Mouse (Mus musculus) hindbrain, embryonic 16.5 days (tissue): ENCODE results near the gene Cabp4. TPM values are rescaled to one million over a fixed set of nuclear protein-coding genes. Genes with fewer than 3 reads are reported as not detected.

Source experiments
- ATAC-seq: fragments of 200-750 bp; cut with Nextera tagmentation; 2 replicates; pipeline ENCODE4 v1.8.0; 2017; ENCODE audit warnings: moderate TSS enrichment, moderate library complexity
- H3K27ac ChIP-seq: fragments of 300-500 bp; sonication (generic); 2 replicates; pipeline ENCODE4 v1.5.1; 2014; ENCODE audit warnings: low read depth, mild to moderate bottlenecking, control low read depth, low read length, moderate library complexity
- H3K27me3 ChIP-seq: fragments of 300-500 bp; sonication (generic); replicated peaks from 2 replicates; pipeline ENCODE4 v1.6.1; 2014; ENCODE audit warnings: low read length; ENCODE audit not compliant: control insufficient read depth, insufficient read depth
- H3K36me3 ChIP-seq: fragments of 300-500 bp; sonication (generic); 2 replicates; pipeline ENCODE4 v1.6.1; 2014; ENCODE audit warnings: mild to moderate bottlenecking, low read length, moderate library complexity, mixed read lengths; ENCODE audit not compliant: control insufficient read depth, insufficient read depth
- H3K4me1 ChIP-seq: fragments of 300-500 bp; sonication (generic); 2 replicates; pipeline ENCODE4 v1.6.1; 2014; ENCODE audit warnings: low read depth, low read length; ENCODE audit not compliant: control insufficient read depth, insufficient read depth
- H3K4me2 ChIP-seq: fragments of 300-500 bp; sonication (generic); 2 replicates; pipeline ENCODE4 v1.6.1; 2014; ENCODE audit warnings: mild to moderate bottlenecking, low read length, control low read depth, moderate library complexity
- H3K4me3 ChIP-seq: fragments of 300-500 bp; sonication (generic); 2 replicates; pipeline ENCODE4 v1.5.1; 2014; ENCODE audit warnings: mild to moderate bottlenecking, low read length, control low read depth, moderate library complexity
- H3K9ac ChIP-seq: fragments of 300-500 bp; sonication (generic); 2 replicates; pipeline ENCODE4 v1.6.1; 2014; ENCODE audit warnings: low read depth, mild to moderate bottlenecking, control low read depth, low read length, moderate library complexity
- H3K9me3 ChIP-seq: fragments of 300-500 bp; sonication (generic); 2 replicates; pipeline ENCODE4 v1.6.1; 2014; ENCODE audit warnings: mild to moderate bottlenecking, low read length, moderate library complexity; ENCODE audit not compliant: control insufficient read depth
- WGBS: fragments of 180-500 bp; shearing (Covaris S2); extraction: QIAGEN DNeasy Blood & Tissue Kit; methylation state at CpG from one replicate; pipeline ENCODE4 v1.1.7; 2014; 5-methylcytosine and 5-hydroxymethylcytosine counted together
- polyA plus RNA-seq: library from polyadenylated mRNA; unstranded; fragments of >200 nt; fragmentation: Nextera tagmentation; extraction: Ambion mirVana; gene quantifications from 2 replicates; pipeline ENCODE4 v1.2.1, GENCODE M21; 2015

Cabp4 gene
- polyA plus RNA-seq, 1 experiment from 2014 or later, result 0.24 TPM

DNA sequence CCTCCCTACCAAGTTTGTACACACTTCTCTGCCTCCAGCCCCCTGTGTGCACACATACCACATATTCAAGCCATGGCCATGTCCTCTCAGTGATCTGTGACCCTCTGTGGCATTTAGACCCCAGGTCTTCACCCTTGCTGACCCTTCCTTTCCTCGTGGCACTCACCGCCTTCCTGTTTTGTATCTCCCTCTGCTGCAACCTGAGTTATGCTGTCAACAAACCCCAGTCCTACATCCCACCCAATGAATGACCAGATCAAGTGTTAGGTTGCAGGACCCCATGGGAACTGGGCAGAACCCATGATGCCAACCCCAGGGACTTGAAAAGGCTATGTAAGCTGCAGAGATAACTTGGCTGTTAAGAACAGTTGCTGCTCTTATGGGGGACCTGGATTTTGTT, 41.8 kb downstream of the Cabp4 start:
- Histone ChIP-seq H3K9ac (no peak overlapping the region), H3K27me3 (no peaks in the 10 kb centered on the region), H3K4me2 (peak overlapping the region; percentile 78), H3K9me3 (no peaks in the 10 kb centered on the region), H3K27ac (no peak overlapping the region), H3K4me1 (peaks cover 42% of the 10 kb centered on the region), H3K4me3 (peak overlapping the region; percentile 67; the same call in 1 of the 2 replicates), H3K36me3 (peaks cover 8% of the 10 kb centered on the region; the same call in 1 of the 2 replicates)
- WGBS, result 75% methylated on average over 2 of the region's 2 CpGs
- ATAC-seq, result no peak

DNA sequence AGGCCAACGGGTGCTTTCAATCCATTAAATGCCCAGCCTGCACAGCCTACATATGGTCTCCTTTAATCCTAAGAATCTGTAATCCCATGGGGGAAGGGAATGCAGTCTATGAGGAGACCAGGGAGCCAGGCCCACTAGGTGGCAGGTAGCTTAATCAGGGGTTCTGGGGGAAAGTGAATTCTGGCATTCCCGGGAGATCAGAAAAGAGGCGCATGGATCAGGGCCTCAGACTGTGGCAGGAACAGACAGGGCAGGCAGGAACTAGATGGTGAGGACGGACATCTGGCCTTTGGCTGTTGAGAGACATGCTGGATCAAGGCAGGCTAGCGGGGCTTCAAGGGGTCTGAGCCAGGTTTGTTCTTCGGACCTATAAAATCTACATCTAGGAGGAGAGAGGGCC, 42.4 kb downstream of the Cabp4 start:
- Histone ChIP-seq H3K4me2 (peak overlapping the region; percentile 78), H3K27me3 (no peaks in the 10 kb centered on the region), H3K9ac (peak overlapping the region; percentile 80), H3K9me3 (no peaks in the 10 kb centered on the region), H3K4me3 (peak overlapping the region; percentile 67), H3K27ac (peak overlapping the region; percentile 70; the same call in 1 of the 2 replicates), H3K4me1 (peaks cover 43% of the 10 kb centered on the region), H3K36me3 (peaks cover 4% of the 10 kb centered on the region; the same call in 1 of the 2 replicates)
- ATAC-seq, result no peak
- 55% methylated on average over 6 of the region's 6 CpGs for WGBS

DNA sequence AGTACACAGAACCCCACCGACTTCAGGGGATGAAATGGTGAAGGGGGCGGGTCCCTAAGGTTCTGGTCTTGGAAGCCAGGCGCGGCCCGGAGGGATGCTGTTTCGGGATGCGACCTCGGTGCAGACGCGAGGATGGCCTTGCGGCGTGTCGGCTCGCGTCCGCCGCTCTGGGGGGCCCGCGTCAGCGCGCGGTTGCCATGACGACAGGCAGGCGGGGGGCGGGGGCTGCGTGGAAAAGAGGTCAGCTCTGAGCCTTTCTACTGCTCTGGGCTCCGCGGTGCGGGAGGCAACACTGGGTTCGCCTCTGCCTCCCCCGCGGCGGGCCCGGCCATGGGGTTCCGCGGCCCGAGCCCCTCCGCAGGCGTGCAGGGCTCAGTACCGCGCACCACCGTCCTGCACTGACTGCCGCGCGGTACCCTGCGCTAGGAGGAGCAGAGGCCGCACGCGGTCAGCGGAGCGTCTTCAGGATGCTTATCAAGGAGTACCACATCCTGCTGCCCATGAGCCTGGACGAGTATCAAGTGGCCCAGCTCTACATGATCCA, 43.0 kb downstream of the Cabp4 start:
- 0 out of 2 replicates have a peak, but pooled peaks have one; percentile 2 for ATAC-seq
- under 1% methylated on average over 29 of the region's 52 CpGs for WGBS
- H3K4me1 ChIP-seq, result peaks cover 49% of the 10 kb centered on the region

DNA sequence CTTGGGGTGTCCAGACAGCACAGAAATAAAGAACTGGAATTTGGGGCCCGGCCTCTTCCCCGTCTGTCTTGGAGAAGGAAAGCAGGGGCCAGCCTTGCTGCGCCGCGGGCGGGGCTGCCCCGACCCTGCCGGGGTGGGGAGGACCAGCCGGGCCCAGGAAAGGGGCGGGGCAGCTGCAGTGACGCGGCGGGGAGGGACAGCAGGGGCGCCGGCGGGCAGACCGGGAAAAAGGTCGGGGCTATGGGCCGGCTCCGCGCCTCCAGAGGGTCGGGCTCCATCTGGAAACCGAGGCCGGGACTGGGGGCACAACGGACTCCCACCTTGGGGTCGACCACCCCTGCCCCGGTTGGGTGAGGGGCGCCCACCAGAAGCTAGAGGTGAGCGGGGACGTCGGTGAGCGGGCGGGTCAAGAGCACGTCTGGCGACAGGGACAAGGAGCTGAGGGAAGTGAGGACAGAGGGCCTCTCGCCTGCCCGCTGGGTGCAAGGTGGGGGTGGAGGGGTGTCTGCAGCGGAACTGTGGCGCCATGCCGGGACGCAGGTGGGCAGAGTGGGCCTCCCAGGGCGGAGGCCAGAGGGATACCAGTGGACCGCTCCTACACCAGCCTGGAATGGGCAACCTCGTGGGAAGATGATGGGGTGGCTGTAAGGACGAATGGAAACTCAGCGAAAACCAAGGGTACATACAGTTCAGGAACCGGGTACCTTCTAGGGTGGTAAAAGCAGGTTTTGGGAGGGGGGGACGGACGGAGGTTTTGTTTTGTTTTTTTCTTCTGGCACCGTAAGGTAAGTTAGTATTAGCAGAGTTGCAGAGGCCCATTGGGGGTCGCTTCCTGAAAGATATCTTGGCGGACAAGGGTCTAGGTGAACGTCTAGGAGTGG, 43.8 kb downstream of the Cabp4 start, which contains the start of gene Pitpnm1:
Gene Pitpnm1, plus strand, starts transcription at position 162 of the 881 bp plus-strand sequence.
- peak within 1 kb of the TSS; percentile 67 for H3K4me3 ChIP-seq
- H3K4me2 ChIP-seq, result peak within 1 kb of the TSS; percentile 78
- H3K9me3 ChIP-seq, result no peaks in the 10 kb centered on the region
- no peak for ATAC-seq
- H3K27ac ChIP-seq, result peak within 1 kb of the TSS; percentile 70
- peak within 1 kb of the TSS; percentile 80 for H3K9ac ChIP-seq
- peaks cover 49% of the 10 kb centered on the region for H3K4me1 ChIP-seq
- H3K27me3 ChIP-seq, result no peaks in the 10 kb centered on the region
- H3K36me3 ChIP-seq, result no peaks in the 10 kb centered on the region
- WGBS, result 2% methylated on average over 52 of the region's 53 CpGs

More for the DNA sequence above, 43.0 kb downstream of the Cabp4 start:
- Histone ChIP-seq H3K4me3 (peak overlapping the region; percentile 67), H3K9me3 (no peaks in the 10 kb centered on the region), H3K36me3 (0 out of 2 replicates have a peak, but pooled peaks cover 4% of the 10 kb centered on the region), H3K4me2 (peak overlapping the region; percentile 78), H3K9ac (peak overlapping the region; percentile 80), H3K27ac (peak overlapping the region; percentile 70), H3K27me3 (no peaks in the 10 kb centered on the region)

DNA sequence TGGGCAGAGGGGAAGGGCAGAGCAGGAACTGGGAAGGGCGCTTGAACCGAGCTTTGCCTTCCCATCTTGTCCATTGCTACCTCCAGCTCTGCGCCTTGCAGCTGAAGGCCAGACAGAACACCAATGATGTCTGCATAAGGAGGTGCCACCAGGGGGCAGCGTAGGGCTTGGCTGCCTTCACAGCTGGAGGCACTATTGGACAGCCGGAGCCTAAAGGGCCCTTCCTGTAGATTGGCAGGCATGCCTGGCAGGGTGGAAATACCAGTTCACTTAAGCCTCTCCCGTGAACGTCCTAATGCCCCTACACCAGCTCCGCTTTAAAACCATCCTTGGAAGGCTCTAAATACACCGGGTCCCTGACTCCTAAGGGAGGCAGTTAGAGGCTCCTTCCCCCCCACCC, 44.8 kb downstream of the Cabp4 start:
- H3K36me3 ChIP-seq, result no peaks in the 10 kb centered on the region
- no peak for ATAC-seq
- H3K4me1 ChIP-seq, result peaks cover 49% of the 10 kb centered on the region
- no peaks in the 10 kb centered on the region for H3K27me3 ChIP-seq
- H3K9me3 ChIP-seq, result no peaks in the 10 kb centered on the region
- peak overlapping the region; percentile 22 for H3K4me2 ChIP-seq
- H3K9ac ChIP-seq, result no peak overlapping the region
- H3K4me3 ChIP-seq, result no peak overlapping the region
- peak overlapping the region; percentile 24; the same call in 1 of the 2 replicates for H3K27ac ChIP-seq
- 19% methylated on average over 9 of the region's 9 CpGs for WGBS

DNA sequence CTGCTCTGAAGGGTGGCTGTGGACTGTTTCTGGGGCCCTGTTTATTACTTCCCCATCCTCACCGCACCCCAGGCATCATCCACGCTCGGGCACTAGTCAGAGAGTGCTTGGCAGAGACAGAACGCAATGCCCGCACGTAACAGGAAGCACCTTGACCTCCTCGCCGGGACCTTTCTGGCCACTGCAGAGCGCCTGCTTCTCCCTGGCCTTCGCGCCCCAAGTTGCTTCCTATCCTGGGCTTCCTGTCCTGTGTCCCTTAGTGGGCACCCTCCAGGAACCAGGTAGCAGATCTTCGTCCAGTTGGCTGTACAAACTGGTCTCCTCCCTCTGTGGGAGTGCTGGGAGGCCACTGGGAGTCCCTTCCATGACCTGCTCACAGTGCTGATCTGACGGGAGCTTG, 45.4 kb downstream of the Cabp4 start:
- Histone ChIP-seq H3K9ac (no peak overlapping the region), H3K4me3 (no peak overlapping the region), H3K27me3 (no peaks in the 10 kb centered on the region), H3K27ac (no peak overlapping the region), H3K36me3 (no peaks in the 10 kb centered on the region), H3K4me2 (no peak overlapping the region), H3K9me3 (no peaks in the 10 kb centered on the region), H3K4me1 (peaks cover 49% of the 10 kb centered on the region)
- WGBS, result 94% methylated on average over 13 of the region's 13 CpGs
- no peak for ATAC-seq

DNA sequence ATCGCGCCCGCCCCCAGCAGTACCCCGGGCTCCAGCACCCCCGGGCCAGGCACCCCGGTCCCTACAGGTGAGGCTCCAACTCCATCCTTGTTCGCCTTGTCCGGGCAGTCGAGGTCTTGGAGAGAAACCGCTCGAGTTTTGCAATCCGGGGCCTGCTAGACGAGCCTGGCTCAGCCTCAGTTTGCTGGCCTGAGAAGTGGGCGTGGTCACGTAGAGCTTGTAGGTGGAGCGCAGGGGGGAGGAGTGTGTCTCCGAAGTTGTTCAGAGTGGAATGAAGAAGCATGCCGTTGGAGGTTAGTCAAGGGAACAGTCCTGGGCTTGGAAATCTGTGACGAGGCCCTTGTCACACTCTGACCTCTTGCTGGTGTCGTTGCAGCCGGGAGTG, 46.4 kb downstream of the Cabp4 start:
- WGBS, result under 1% methylated on average over 20 of the region's 21 CpGs
- peak overlapping the region; percentile 60 for H3K4me3 ChIP-seq
- H3K4me1 ChIP-seq, result peaks cover 49% of the 10 kb centered on the region
- no peaks in the 10 kb centered on the region for H3K9me3 ChIP-seq
- ATAC-seq, result no peak; the same call in 1 of the 2 replicates
- H3K9ac ChIP-seq, result peak overlapping the region; percentile 63
- no peaks in the 10 kb centered on the region for H3K27me3 ChIP-seq
- peak overlapping the region; percentile 82 for H3K4me2 ChIP-seq
- H3K27ac ChIP-seq, result peak overlapping the region; percentile 58
- H3K36me3 ChIP-seq, result no peaks in the 10 kb centered on the region

DNA sequence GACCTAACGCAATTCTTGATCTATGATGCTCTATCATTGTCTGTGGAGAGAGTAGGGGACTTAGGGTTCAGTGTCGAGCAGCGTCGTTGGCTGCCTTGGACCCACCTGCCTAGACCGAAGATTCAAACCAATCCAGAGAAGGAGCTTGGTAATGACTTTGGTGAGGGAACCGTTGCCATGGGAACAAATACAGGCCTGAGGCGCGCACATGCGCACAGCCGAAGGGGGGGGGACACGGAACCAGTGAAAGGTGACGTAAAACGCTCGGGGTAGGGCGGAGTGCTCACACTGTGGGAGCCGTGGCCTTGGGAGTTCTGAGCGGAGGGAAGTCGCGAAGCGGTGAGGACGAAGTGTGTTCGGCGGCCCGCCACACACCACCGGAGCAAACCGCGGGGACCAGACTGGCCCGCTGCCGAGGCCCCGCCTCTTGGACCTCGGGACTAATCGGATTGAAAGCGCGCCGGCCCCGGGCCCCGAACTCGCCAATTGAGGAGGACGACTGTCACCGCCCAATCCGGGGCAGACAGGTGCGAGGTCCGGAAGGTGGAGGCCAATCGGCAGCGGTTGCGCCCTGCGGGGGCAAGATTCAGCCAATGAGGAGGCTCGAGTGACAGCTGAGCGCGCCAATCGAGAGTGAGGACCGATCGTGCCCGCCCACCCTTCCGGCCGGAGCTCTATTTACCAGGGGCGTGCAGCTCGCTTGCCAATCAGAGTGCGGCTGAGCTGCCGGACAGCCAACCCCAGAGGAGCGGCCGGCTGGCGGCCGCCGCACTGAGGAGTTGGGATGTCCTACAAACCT, 47.0 kb downstream of the Cabp4 start, which contains the start of gene Cdk2ap2:
Gene Cdk2ap2, plus strand, starts transcription at position 541 of the 799 bp plus-strand sequence.
- WGBS, result under 1% methylated on average over 63 of the region's 65 CpGs
- peaks cover 45% of the 10 kb centered on the region for H3K4me1 ChIP-seq

More for the DNA sequence above, 47.0 kb downstream of the Cabp4 start, which contains the start of gene Cdk2ap2:
- H3K27me3 ChIP-seq, result no peaks in the 10 kb centered on the region
- peak within 1 kb of the TSS; percentile 93 for H3K27ac ChIP-seq
- no peaks in the 10 kb centered on the region for H3K9me3 ChIP-seq
- no peaks in the 10 kb centered on the region for H3K36me3 ChIP-seq
- ATAC-seq, result peak; percentile 94
- peak within 1 kb of the TSS; percentile 82 for H3K4me2 ChIP-seq
- peak within 1 kb of the TSS; percentile 60 for H3K4me3 ChIP-seq
- peak within 1 kb of the TSS; percentile 71 for H3K9ac ChIP-seq
